15 mouse cellular contexts compared by ENCODE assay signal in genomic region chr10:117456904-117457700, GRCm38 (mm10).
DNase-seq lines count a peak whose midpoint lies in the region; ATAC-seq and TF ChIP-seq lines count a peak whose summit lies in the region.
"Had no signal": no experiment of that assay in that cellular context is flagged by ENCODE, and none has a peak within 500 bp of the region (broad histone marks: within the 10 kb centered on the region; RNA-seq: fewer than 3 reads in every experiment).

No protein-coding gene starts in this region.

- WGBS in kidney, embryonic 16.5 days, result 50% methylated on average over 18 of the region's 18 CpGs
- 63% methylated on average over 18 of the region's 18 CpGs for WGBS in liver, embryonic 14.5 days (ENCODE audit: insufficient replicate concordance)
- 64% methylated on average over 18 of the region's 18 CpGs for whole genome bisulfite sequencing in midbrain, embryonic 15.5 days

- H3K4me1 ChIP-seq in kidney, embryonic 16.5 days (ENCODE audit: insufficient read depth, low read length), result peaks cover 24% of the 10 kb centered on the region
- H3K4me1 ChIP-seq in testis, adult 2 months (ENCODE audit: control insufficient read depth, insufficient read depth, low read length), result peaks cover 7% of the 10 kb centered on the region; the same call in 1 of the 2 replicates
- peaks cover 0 to 12% of the 10 kb centered on the region in 2 experiments; a peak in 2 of 4 replicates for H3K4me1 ChIP-seq in liver, embryonic 14.5 days (replicated peaks; ENCODE audit: control insufficient read depth in 2 of 2, insufficient read depth in 2 of 2, low read length in 1 of 2)
- no peaks in the 10 kb centered on the region; the same call in 1 of the 2 replicates for H3K4me1 ChIP-seq in midbrain, embryonic 15.5 days

- no peak overlapping the region; the same call in 1 of the 2 replicates for H3K4me2 ChIP-seq in kidney, embryonic 16.5 days (replicated peaks; ENCODE audit: low read depth, low read length)
- H3K4me2 ChIP-seq in liver, embryonic 14.5 days (ENCODE audit: low read depth), result peak overlapping the region; percentile 9
- H3K4me2 ChIP-seq in midbrain, embryonic 15.5 days, result no peak overlapping the region
- H3K4me2 ChIP-seq: embryonic facial prominence, embryonic 13.5 days; limb, embryonic 13.5 days had no signal

- H3K9ac ChIP-seq in kidney, embryonic 16.5 days (replicated peaks; ENCODE audit: low read length), result no peak overlapping the region
- H3K9ac ChIP-seq in liver, embryonic 14.5 days (replicated peaks), result no peak overlapping the region
- H3K9ac ChIP-seq in midbrain, embryonic 15.5 days, result no peak overlapping the region
- H3K9ac ChIP-seq: embryonic facial prominence, embryonic 13.5 days; limb, embryonic 13.5 days had no signal

- peak; percentile 41 for ATAC-seq in kidney, embryonic 16.5 days (ENCODE audit: low FRiP score, low TSS enrichment)
- ATAC-seq in liver, embryonic 14.5 days (ENCODE audit: insufficient read depth), result no peak
- ATAC-seq in midbrain, embryonic 15.5 days (replicated peaks), result no peak

- H3K27ac ChIP-seq in kidney, embryonic 16.5 days (ENCODE audit: low read length), result peak overlapping the region; percentile 55; the same call in 1 of the 2 replicates
- H3K27ac ChIP-seq in testis, adult 2 months (ENCODE audit: control insufficient read depth, insufficient read depth, low read depth, low read length), result no peak overlapping the region
- no peak overlapping the region for H3K27ac ChIP-seq in liver, embryonic 14.5 days
- H3K27ac ChIP-seq in midbrain, embryonic 15.5 days, result no peak overlapping the region
- H3K27ac ChIP-seq: embryonic facial prominence, embryonic 13.5 days; forebrain, embryonic 10.5 days; limb, embryonic 13.5 days had no signal

- TF ChIP-seq EP300 in liver, embryonic 14.5 days (IDR thresholded peaks at IDR 0.05; ENCODE audit: low read depth), result no peak

- TF ChIP-seq CTCF in testis, adult 2 months (IDR thresholded peaks at IDR 0.05; ENCODE audit: control insufficient read depth, insufficient read depth, insufficient replicate concordance, low read depth, low read length), result no peak
- no peak for TF ChIP-seq CTCF in liver, embryonic 14.5 days (IDR thresholded peaks at IDR 0.05; ENCODE audit: low read depth)

- H3K9me3 ChIP-seq in kidney, embryonic 16.5 days (ENCODE audit: low read length), result no peaks in the 10 kb centered on the region
- H3K9me3 ChIP-seq in liver, embryonic 14.5 days (ENCODE audit: control insufficient read depth, low read length), result no peaks in the 10 kb centered on the region
- H3K9me3 ChIP-seq in midbrain, embryonic 15.5 days, result no peaks in the 10 kb centered on the region
- H3K9me3 ChIP-seq: embryonic facial prominence, embryonic 13.5 days; forebrain, embryonic 10.5 days; limb, embryonic 13.5 days; megakaryocyte, embryonic 14.5 days had no signal

- no peak for DNase-seq in kidney, adult 9 months
- DNase-seq in testis, postnatal 10 days (ENCODE audit: low spot score), result no peak
- no peak for DNase-seq in liver, embryonic 14.5 days (ENCODE audit: low read depth in 3 of 3, low spot score in 3 of 3)
- DNase-seq in urinary bladder, postnatal 25 days (ENCODE audit: low spot score), result no peak
- DNase-seq: adrenal gland, adult 2 months; cerebellum, adult 2 months; right cerebral cortex, postnatal 4 days; thymus, postnatal 36 days had no signal

- no peaks in the 10 kb centered on the region for H3K36me3 ChIP-seq in kidney, embryonic 16.5 days (ENCODE audit: insufficient read depth, low read length)
- no peaks in the 10 kb centered on the region for H3K36me3 ChIP-seq in testis, adult 2 months (ENCODE audit: control insufficient read depth, insufficient read depth, low read length)
- H3K36me3 ChIP-seq in liver, embryonic 14.5 days (replicated peaks; ENCODE audit: control insufficient read depth, insufficient read depth, low read depth), result no peaks in the 10 kb centered on the region
- no peaks in the 10 kb centered on the region for H3K36me3 ChIP-seq in midbrain, embryonic 15.5 days (replicated peaks)
- H3K36me3 ChIP-seq: embryonic facial prominence, embryonic 13.5 days; forebrain, embryonic 10.5 days; limb, embryonic 13.5 days had no signal

- no peak overlapping the region for H3K4me3 ChIP-seq in kidney, embryonic 16.5 days (ENCODE audit: low read length)
- H3K4me3 ChIP-seq in testis, adult 2 months (ENCODE audit: control insufficient read depth, low read depth, low read length), result peak overlapping the region; percentile 64
- no peak overlapping the region for H3K4me3 ChIP-seq in liver, embryonic 14.5 days (ENCODE audit: insufficient read depth in 1 of 2, low read depth in 2 of 2, low read length in 2 of 2)
- no peak overlapping the region for H3K4me3 ChIP-seq in midbrain, embryonic 15.5 days
- H3K4me3 ChIP-seq: embryonic facial prominence, embryonic 13.5 days; forebrain, embryonic 10.5 days; limb, embryonic 13.5 days; megakaryocyte, embryonic 14.5 days had no signal

- no peak for TF ChIP-seq POLR2A in testis, adult 2 months (IDR thresholded peaks at IDR 0.05; ENCODE audit: control insufficient read depth, low read depth, low read length)

- H3K27me3 ChIP-seq in kidney, embryonic 16.5 days (ENCODE audit: insufficient read depth, low read length), result no peaks in the 10 kb centered on the region
- H3K27me3 ChIP-seq in testis, adult 2 months (ENCODE audit: control insufficient read depth, insufficient read depth, low read length), result no peaks in the 10 kb centered on the region
- no peaks in the 10 kb centered on the region for H3K27me3 ChIP-seq in liver, embryonic 14.5 days (ENCODE audit: control insufficient read depth, insufficient read depth, low read length)
- H3K27me3 ChIP-seq in midbrain, embryonic 15.5 days (replicated peaks), result no peaks in the 10 kb centered on the region
